Mouse (Mus musculus): ENCODE measurements around the gene Hrct1. TPM values are rescaled to one million over a fixed set of nuclear protein-coding genes. Genes with fewer than 3 reads are reported as not detected.
A peak's percentile ranks its signal among the peaks of the same experiment; 100 is the strongest.

Gene Hrct1
- 1.1 and 1.3 TPM in 2 replicates for polyA plus RNA-seq (2015; fragmentation: Nextera tagmentation; extraction: Ambion mirVana)

DNA sequence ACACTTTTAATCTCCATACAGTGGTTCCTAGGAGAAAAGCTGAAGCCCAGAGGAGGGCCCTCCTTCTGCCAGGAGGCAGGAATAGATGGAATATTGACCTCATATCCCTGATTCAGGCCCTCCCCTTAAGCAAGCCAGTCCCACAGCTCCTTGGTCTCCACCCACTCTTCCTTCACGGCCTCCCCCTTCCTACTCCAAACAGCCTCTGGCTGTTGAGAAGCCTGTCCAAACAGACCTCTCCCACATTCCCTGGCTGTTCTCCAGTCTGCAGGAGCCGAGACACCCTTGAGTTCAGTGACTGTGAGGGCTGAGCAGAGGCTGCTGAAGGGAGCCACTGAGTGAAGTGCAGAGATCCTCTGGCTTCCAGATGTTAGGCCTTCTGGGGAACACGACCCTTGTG, at the start of gene Hrct1:
TSS of gene Hrct1 (plus strand) at position 194 of the 400 bp plus-strand sequence.
- Histone ChIP-seq H3K4me1 (peaks cover 55% of the 10 kb centered on the region), H3K27ac (peak within 1 kb of the TSS; percentile 87), H3K9ac (no peak within 1 kb of the TSS), H3K27me3 (no peaks in the 10 kb centered on the region), H3K36me3 (no peaks in the 10 kb centered on the region), H3K4me2 (no peak within 1 kb of the TSS), H3K4me3 (no peak within 1 kb of the TSS), H3K9me3 (no peaks in the 10 kb centered on the region)
- ATAC-seq (ENCODE audit: borderline replicate concordance, extremely low read depth, low FRiP score, low TSS enrichment) = peak; percentile 77
- 8% methylated on average over 3 of the region's 3 CpGs for WGBS

DNA sequence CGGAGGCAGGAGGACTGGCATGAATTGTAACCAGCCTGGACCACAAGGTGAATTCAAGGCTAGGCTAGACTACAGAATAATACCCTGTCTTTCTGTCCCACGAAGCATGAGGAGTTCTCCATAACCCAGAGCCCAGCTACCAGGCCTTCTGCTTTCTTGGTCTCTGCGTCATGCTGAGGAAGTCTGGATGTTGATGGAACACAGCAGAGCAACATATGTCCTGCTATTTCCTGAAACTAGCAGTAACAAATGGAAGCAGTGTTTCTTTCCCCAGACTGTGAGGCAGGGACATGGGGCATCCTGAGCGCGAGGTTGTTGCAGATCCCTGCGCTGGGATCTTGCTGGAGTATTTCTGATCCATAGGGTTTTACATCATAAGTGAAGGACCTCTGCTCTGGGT, 48.4 kb upstream of the Hrct1 start:
- H3K27me3 ChIP-seq = no peaks in the 10 kb centered on the region
- no peak overlapping the region for H3K4me2 ChIP-seq
- H3K4me3 ChIP-seq = no peak overlapping the region
- H3K36me3 ChIP-seq = peaks cover 15% of the 10 kb centered on the region; the same call in 1 of the 2 replicates
- ATAC-seq (ENCODE audit: borderline replicate concordance, extremely low read depth, low FRiP score, low TSS enrichment) = no peak
- WGBS = 88% methylated on average over 6 of the region's 6 CpGs
- no peak overlapping the region for H3K27ac ChIP-seq
- H3K4me1 ChIP-seq = no peaks in the 10 kb centered on the region
- H3K9me3 ChIP-seq = no peaks in the 10 kb centered on the region
- H3K9ac ChIP-seq = no peak overlapping the region

DNA sequence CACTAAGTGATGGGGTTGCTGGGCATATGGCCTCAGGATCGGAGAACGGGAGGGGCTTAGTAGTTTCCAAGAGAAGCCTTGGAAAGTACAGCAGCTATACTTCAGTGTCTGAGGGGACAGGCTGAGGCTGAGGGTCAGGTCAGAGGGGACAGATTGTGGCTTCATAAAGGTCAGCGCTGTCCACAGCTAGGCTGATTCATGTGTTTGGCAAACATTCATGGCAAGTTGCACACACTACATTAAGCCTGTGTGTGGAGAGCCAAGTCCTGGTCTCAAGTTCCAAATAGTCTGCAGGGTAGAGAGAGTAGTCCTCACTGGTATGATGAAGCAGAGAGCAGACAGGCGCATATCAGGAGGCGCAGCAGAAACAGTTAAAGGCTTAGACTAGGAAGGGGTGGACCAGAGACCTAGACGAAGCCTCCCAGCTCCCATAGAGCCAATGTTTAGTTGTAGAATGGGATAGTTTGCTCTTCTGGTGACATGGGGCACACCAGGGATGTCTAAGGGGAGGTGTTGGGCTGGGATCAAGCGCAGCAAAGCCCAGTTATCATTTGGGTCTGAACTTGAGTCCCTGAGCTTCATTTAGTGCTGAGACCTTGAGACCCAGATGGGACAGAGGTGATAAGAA, 47.5 kb upstream of the Hrct1 start:
- peak; percentile 10; the same call in 1 of the 2 replicates for ATAC-seq (ENCODE audit: borderline replicate concordance, extremely low read depth, low FRiP score, low TSS enrichment)

DNA sequence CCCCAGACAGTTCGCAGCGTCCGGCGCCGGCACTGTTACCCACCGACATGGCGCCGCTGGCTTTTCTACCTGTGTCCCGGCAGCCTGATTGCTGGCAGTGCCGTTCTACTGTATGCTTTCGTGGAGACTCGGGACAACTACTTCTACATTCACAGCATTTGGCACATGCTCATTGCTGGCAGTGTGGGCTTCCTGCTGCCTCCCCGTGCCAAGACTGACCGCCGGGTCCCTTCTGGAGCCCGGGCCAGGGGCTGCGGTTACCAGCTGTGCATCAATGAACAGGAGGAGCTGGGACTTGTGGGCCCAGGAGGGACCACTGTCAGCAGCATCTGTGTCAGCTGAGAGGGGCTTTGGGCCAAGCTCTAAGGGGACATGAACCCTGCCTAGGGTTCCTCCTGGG, 37.0 kb upstream of the Hrct1 start:
- Histone ChIP-seq H3K36me3 (0 out of 2 replicates have a peak, but pooled peaks cover 9% of the 10 kb centered on the region), H3K27me3 (no peaks in the 10 kb centered on the region), H3K9ac (no peak overlapping the region), H3K27ac (no peak overlapping the region), H3K4me2 (no peak overlapping the region), H3K9me3 (no peaks in the 10 kb centered on the region), H3K4me1 (0 out of 2 replicates have a peak, but pooled peaks cover 5% of the 10 kb centered on the region), H3K4me3 (no peak overlapping the region)
- WGBS = 93% methylated on average over 17 of the region's 17 CpGs
- ATAC-seq (ENCODE audit: borderline replicate concordance, extremely low read depth, low FRiP score, low TSS enrichment) = no peak

More for the DNA sequence above, 47.5 kb upstream of the Hrct1 start:
- H3K9ac ChIP-seq = no peak overlapping the region
- WGBS = 85% methylated on average over 7 of the region's 7 CpGs
- no peak overlapping the region for H3K27ac ChIP-seq
- H3K4me2 ChIP-seq = no peak overlapping the region
- no peaks in the 10 kb centered on the region for H3K4me1 ChIP-seq
- H3K9me3 ChIP-seq = no peaks in the 10 kb centered on the region
- H3K4me3 ChIP-seq = no peak overlapping the region
- H3K36me3 ChIP-seq = peaks cover 12% of the 10 kb centered on the region; the same call in 1 of the 2 replicates
- no peaks in the 10 kb centered on the region for H3K27me3 ChIP-seq

DNA sequence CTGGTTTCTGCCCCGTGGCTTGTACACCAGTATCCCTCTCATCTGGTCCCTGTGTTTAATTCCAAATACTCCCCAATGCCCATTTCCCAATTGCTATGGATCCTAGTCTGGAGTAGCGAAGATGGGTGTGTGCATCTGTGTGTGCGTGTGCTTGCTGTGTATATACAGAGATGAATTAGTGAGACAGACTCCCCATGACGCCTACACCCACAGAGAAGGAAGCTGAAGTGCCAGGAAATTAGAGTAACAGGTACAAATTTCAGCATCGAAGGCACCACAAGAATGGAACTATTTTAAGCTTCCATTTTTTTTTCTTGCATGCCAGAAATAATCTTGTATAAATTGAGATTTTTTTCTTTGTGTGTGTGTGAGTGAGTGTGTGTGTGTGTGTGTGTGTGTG, 36.0 kb upstream of the Hrct1 start:
- 0 out of 2 replicates have a peak, but pooled peaks cover 9% of the 10 kb centered on the region for H3K4me1 ChIP-seq
- H3K9ac ChIP-seq = no peak overlapping the region
- 68% methylated on average over 5 of the region's 5 CpGs for WGBS
- H3K9me3 ChIP-seq = no peaks in the 10 kb centered on the region
- H3K4me2 ChIP-seq = no peak overlapping the region
- 0 out of 2 replicates have a peak, but pooled peaks cover under 1% of the 10 kb centered on the region for H3K36me3 ChIP-seq
- H3K27ac ChIP-seq = no peak overlapping the region
- H3K27me3 ChIP-seq = no peaks in the 10 kb centered on the region
- ATAC-seq (ENCODE audit: borderline replicate concordance, extremely low read depth, low FRiP score, low TSS enrichment) = no peak
- H3K4me3 ChIP-seq = no peak overlapping the region

DNA sequence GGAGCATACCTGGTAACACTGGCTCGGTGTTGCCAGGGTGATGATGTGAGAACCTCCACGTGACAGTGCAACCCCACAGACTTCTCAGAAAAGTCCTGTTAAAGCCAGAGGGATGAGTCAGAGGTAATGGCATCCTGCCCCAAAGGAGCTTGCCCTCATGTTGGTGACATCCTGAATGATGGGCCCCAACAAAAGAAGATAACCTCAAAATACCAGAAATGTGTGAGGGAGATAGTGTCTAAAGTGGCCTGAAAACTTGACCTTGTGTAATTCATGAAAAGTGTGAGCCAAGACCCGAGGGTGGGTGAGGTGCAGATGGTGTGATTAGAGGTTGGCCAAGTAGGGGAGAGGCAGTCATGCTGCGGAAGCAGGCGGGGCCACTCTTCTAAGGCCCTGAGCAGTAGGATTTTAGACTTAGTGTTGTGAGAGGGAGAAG, 33.2 kb upstream of the Hrct1 start:
- Histone ChIP-seq H3K27me3 (no peaks in the 10 kb centered on the region), H3K27ac (no peak overlapping the region), H3K4me1 (0 out of 2 replicates have a peak, but pooled peaks cover 9% of the 10 kb centered on the region), H3K4me2 (no peak overlapping the region), H3K9ac (no peak overlapping the region), H3K4me3 (no peak overlapping the region), H3K36me3 (no peaks in the 10 kb centered on the region), H3K9me3 (no peaks in the 10 kb centered on the region)
- 53% methylated on average over 5 of the region's 5 CpGs for WGBS
- 0 out of 2 replicates have a peak, but pooled peaks have one; percentile 4 for ATAC-seq (ENCODE audit: borderline replicate concordance, extremely low read depth, low FRiP score, low TSS enrichment)

DNA sequence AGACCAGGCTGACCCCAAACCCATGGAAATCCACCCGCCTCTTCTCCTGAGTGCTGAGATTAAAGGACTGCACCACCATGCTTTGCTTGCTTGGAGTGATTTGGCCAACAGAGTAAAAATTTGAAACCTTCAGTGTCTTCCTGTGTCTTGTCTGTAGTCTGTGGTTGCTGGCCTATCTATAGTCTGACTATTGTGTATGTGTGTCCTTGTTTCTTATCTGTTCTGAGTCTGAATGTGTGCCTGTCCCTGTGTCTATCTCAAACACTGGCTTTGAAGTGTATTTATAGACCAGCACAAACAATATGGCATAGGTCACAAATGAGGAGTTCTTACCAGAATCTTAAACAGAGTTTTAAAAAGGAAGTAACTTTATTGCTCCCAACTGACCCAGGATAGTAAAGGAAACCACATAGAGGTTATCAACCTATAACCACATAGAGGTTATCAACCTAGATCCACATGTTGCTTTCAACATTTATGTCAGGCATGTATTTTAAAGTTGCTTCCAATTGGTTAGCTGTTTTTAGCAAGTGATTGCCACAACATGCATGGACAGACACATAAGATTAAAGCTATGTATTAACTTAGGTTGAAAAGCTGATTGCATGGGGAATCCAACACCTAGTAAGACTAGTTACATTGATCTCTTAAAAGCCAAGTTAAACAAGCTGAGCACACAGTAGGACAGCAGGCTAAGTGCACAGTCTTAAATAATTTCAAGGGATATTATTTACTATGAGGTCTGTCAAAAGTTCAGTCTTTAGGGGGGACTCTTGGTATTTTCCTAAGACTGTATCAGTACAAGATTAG, 32.3 kb upstream of the Hrct1 start:
- 0 out of 2 replicates have a peak, but pooled peaks cover 9% of the 10 kb centered on the region for H3K4me1 ChIP-seq
- H3K9ac ChIP-seq = no peak overlapping the region
- no peaks in the 10 kb centered on the region for H3K9me3 ChIP-seq
- no peaks in the 10 kb centered on the region for H3K36me3 ChIP-seq
- 71% methylated on average over 1 of the region's 1 CpGs for WGBS
- peak overlapping the region; percentile 16; the same call in 1 of the 2 replicates for H3K27ac ChIP-seq
- no peak overlapping the region for H3K4me2 ChIP-seq
- no peak overlapping the region for H3K4me3 ChIP-seq
- no peaks in the 10 kb centered on the region for H3K27me3 ChIP-seq
- no peak for ATAC-seq (ENCODE audit: borderline replicate concordance, extremely low read depth, low FRiP score, low TSS enrichment)

DNA sequence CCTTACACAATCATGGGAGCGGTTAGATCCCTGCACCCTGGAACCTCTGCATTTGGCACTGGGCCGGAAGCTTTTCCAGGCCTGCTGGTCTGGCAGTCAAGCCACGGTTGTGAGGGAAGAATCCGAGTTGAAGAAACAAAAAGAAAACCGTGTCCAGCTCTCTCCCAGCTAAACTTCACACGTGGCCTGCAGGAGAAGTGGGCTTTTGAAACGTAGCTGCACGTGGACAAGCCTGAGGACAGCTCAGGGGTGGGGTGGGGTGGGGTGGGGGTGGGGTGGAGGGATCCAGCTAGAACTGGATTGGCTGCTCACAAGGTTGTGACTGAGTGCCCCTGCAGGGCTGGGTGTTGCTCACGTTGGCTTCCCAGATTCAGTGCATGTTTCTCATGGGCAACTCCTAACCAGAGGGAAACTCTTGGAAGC, 31.7 kb upstream of the Hrct1 start:
- H3K9ac ChIP-seq = no peak overlapping the region
- ATAC-seq (ENCODE audit: borderline replicate concordance, extremely low read depth, low FRiP score, low TSS enrichment) = 0 out of 2 replicates have a peak, but pooled peaks have one; percentile 66
- H3K27ac ChIP-seq = peak overlapping the region; percentile 16; the same call in 1 of the 2 replicates

DNA sequence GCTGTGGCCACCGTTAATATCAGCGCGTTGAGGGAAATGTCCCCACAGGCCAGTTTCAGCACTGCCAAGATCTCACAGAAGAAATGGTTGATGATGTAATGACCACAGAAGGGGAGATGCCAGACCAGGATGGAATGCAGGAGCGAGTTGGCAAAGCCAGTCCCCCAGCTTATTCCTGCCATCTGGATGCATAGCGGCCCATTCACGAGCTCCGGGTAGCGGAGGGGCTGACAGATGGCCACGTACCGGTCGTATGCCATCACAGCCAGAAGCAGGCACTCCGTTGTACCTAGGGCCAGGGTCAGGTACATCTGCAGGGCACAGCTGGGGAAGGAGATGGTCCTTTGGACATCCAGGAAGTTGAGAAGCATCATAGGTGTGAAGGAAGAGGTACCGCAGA, 30.4 kb upstream of the Hrct1 start:
- H3K27me3 ChIP-seq = no peaks in the 10 kb centered on the region
- 0 out of 2 replicates have a peak, but pooled peaks cover 9% of the 10 kb centered on the region for H3K4me1 ChIP-seq
- no peaks in the 10 kb centered on the region for H3K36me3 ChIP-seq
- no peak overlapping the region for H3K9ac ChIP-seq
- H3K4me2 ChIP-seq = no peak overlapping the region
- no peak overlapping the region for H3K27ac ChIP-seq
- H3K9me3 ChIP-seq = no peaks in the 10 kb centered on the region
- no peak for ATAC-seq (ENCODE audit: borderline replicate concordance, extremely low read depth, low FRiP score, low TSS enrichment)
- 90% methylated on average over 13 of the region's 13 CpGs for WGBS
- H3K4me3 ChIP-seq = no peak overlapping the region

More for the DNA sequence above, 31.7 kb upstream of the Hrct1 start:
- no peak overlapping the region for H3K4me2 ChIP-seq
- H3K27me3 ChIP-seq = no peaks in the 10 kb centered on the region
- no peaks in the 10 kb centered on the region for H3K9me3 ChIP-seq
- H3K4me1 ChIP-seq = 0 out of 2 replicates have a peak, but pooled peaks cover 9% of the 10 kb centered on the region
- no peak overlapping the region for H3K4me3 ChIP-seq
- WGBS = 18% methylated on average over 9 of the region's 9 CpGs
- no peaks in the 10 kb centered on the region for H3K36me3 ChIP-seq

DNA sequence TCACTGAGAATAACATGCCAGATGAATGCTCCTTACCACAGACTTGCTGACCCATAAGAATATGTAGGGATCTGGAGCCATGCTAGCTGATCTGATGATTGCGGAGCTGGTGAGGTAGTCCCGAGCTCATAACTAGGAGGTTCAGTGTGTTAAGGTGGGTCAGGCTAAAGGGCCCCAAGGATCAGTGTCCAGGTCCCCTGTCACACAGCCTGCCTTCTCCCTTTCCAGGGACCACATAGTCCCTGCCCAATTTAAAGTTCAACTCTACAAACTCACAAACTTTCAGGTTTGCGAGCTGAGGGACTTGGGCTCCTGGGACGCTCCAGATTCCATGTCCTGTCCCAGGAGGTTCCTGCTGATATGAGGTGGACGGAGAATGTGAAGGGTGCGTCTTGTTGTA, 26.3 kb upstream of the Hrct1 start, which contains the start of gene Olfr70:
TSS of gene Olfr70 (minus strand) at position 101 of the 400 bp plus-strand sequence.
- WGBS = 85% methylated on average over 6 of the region's 6 CpGs
- Histone ChIP-seq H3K9ac (no peak within 1 kb of the TSS), H3K9me3 (no peaks in the 10 kb centered on the region), H3K4me2 (no peak within 1 kb of the TSS), H3K27ac (no peak within 1 kb of the TSS), H3K36me3 (no peaks in the 10 kb centered on the region), H3K4me3 (no peak within 1 kb of the TSS), H3K4me1 (0 out of 2 replicates have a peak, but pooled peaks cover under 1% of the 10 kb centered on the region), H3K27me3 (no peaks in the 10 kb centered on the region)
- no peak for ATAC-seq (ENCODE audit: borderline replicate concordance, extremely low read depth, low FRiP score, low TSS enrichment)

DNA sequence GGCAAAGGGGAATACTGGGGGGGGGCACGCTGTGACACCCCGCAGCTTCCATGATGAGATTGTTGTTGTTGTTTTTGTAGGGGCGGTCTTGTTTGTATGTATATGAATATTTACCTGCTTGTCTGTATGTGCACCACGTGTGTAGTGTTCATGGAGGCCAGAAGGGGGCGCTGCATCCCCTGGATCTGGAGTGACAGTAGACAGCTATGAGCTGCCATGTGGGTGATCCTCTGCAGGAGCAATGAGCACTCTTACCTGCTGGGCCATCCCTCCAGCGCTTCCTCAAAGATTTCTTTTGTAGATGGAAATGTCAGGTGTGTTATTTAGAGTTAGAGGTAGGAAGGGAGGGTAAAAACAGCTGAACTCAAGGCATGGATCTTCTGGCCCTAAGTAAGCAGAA, 23.5 kb upstream of the Hrct1 start:
- H3K27me3 ChIP-seq = no peaks in the 10 kb centered on the region
- no peak for ATAC-seq (ENCODE audit: borderline replicate concordance, extremely low read depth, low FRiP score, low TSS enrichment)
- no peaks in the 10 kb centered on the region for H3K36me3 ChIP-seq
- H3K4me2 ChIP-seq = no peak overlapping the region
- peaks cover 3% of the 10 kb centered on the region; the same call in 1 of the 2 replicates for H3K4me1 ChIP-seq
- no peak overlapping the region for H3K9ac ChIP-seq
- no peak overlapping the region for H3K27ac ChIP-seq
- no peak overlapping the region for H3K4me3 ChIP-seq
- H3K9me3 ChIP-seq = no peaks in the 10 kb centered on the region
- WGBS = 68% methylated on average over 6 of the region's 6 CpGs
